Mouse (Mus musculus) kidney, embryonic 16.5 days (tissue): ENCODE results near the gene Gm5485. TPM values are rescaled to one million over a fixed set of nuclear protein-coding genes. Genes with fewer than 3 reads are reported as not detected.

Experiments used
- ATAC-seq: fragments of 200-750 bp; cut with Nextera tagmentation; 2 replicates; pipeline ENCODE4 v1.8.0; 2017; ENCODE audit warnings: moderate TSS enrichment; ENCODE audit not compliant: low FRiP score, low TSS enrichment
- H3K27ac ChIP-seq: fragments of 300-500 bp; sonication (generic); 2 replicates; pipeline ENCODE4 v1.5.1; 2014; ENCODE audit warnings: low read length
- H3K27me3 ChIP-seq: fragments of 300-500 bp; sonication (generic); 2 replicates; pipeline ENCODE4 v1.6.1; 2014; ENCODE audit warnings: low read length, control low read depth, mixed read lengths; ENCODE audit not compliant: insufficient read depth
- H3K36me3 ChIP-seq: fragments of 300-500 bp; sonication (generic); 2 replicates; pipeline ENCODE4 v1.6.1; 2014; ENCODE audit warnings: low read length, control low read depth, mixed read lengths; ENCODE audit not compliant: insufficient read depth
- H3K4me1 ChIP-seq: fragments of 300-500 bp; sonication (generic); 2 replicates; pipeline ENCODE4 v1.6.1; 2014; ENCODE audit warnings: low read length, control low read depth, mixed read lengths; ENCODE audit not compliant: insufficient read depth
- H3K4me2 ChIP-seq: fragments of 300-500 bp; sonication (generic); replicated peaks from 2 replicates; pipeline ENCODE4 v1.6.1; 2014; ENCODE audit warnings: low read depth, low read length
- H3K4me3 ChIP-seq: fragments of 300-500 bp; sonication (generic); 2 replicates; pipeline ENCODE4 v1.5.1; 2014; ENCODE audit warnings: mild to moderate bottlenecking, low read length
- H3K9ac ChIP-seq: fragments of 300-500 bp; sonication (generic); replicated peaks from 2 replicates; pipeline ENCODE4 v1.6.1; 2014; ENCODE audit warnings: low read length
- H3K9me3 ChIP-seq: fragments of 300-500 bp; sonication (generic); 2 replicates; pipeline ENCODE4 v1.6.1; 2016; ENCODE audit warnings: low read length, control low read depth
- WGBS: fragments of 180-500 bp; shearing (Covaris S2); extraction: QIAGEN DNeasy Blood & Tissue Kit; methylation state at CpG from one replicate; pipeline ENCODE4 v1.1.7; 2014; 5-methylcytosine and 5-hydroxymethylcytosine counted together
- polyA plus RNA-seq: library from polyadenylated mRNA; unstranded; fragments of >200 nt; fragmentation: Nextera tagmentation; extraction: Ambion mirVana; gene quantifications from 2 replicates; pipeline ENCODE4 v1.2.1, GENCODE M21; 2015

Gene Gm5485
- polyA plus RNA-seq: not detected in 2 replicates

GRCm38 (mm10) chr16:48412246-48412645 is at the start of gene Gm5485:
Gene Gm5485, minus strand, starts transcription at chr16:48412416.
- Histone ChIP-seq H3K36me3 (no peaks in the 10 kb centered on the region), H3K9ac (no peak within 1 kb of the TSS), H3K4me2 (no peak within 1 kb of the TSS), H3K4me3 (no peak within 1 kb of the TSS), H3K27me3 (no peaks in the 10 kb centered on the region), H3K9me3 (no peaks in the 10 kb centered on the region), H3K4me1 (peaks cover 6% of the 10 kb centered on the region; the same call in 1 of the 2 replicates), H3K27ac (no peak within 1 kb of the TSS)
- WGBS: 77% methylated on average over 1 of the region's 1 CpGs
- no peak for ATAC-seq

- Histone ChIP-seq H3K27me3 (no peaks in the 10 kb centered on the region), H3K4me3 (no peak overlapping the region), H3K9me3 (no peaks in the 10 kb centered on the region), H3K9ac (no peak overlapping the region), H3K4me1 (no peaks in the 10 kb centered on the region), H3K4me2 (no peak overlapping the region), H3K27ac (no peak overlapping the region), H3K36me3 (no peaks in the 10 kb centered on the region)
- ATAC-seq: no peak
- WGBS: 46% methylated on average over 3 of the region's 3 CpGs
These were observed 41.0 kb upstream of the Gm5485 start for GRCm38 (mm10) chr16:48453264-48453663.

GRCm38 (mm10) chr16:48446161-48446925 is 34.1 kb upstream of the Gm5485 start:
- Histone ChIP-seq H3K4me1 (no peaks in the 10 kb centered on the region), H3K4me2 (no peak overlapping the region), H3K27me3 (no peaks in the 10 kb centered on the region), H3K9me3 (no peaks in the 10 kb centered on the region), H3K27ac (no peak overlapping the region), H3K9ac (no peak overlapping the region), H3K36me3 (no peaks in the 10 kb centered on the region), H3K4me3 (no peak overlapping the region)
- WGBS: 76% methylated on average over 8 of the region's 8 CpGs
- no peak for ATAC-seq

- 93% methylated on average over 5 of the region's 5 CpGs for WGBS
- no peak for ATAC-seq
- Histone ChIP-seq H3K27me3 (no peaks in the 10 kb centered on the region), H3K4me2 (no peak overlapping the region), H3K36me3 (no peaks in the 10 kb centered on the region), H3K27ac (no peak overlapping the region), H3K4me1 (no peaks in the 10 kb centered on the region), H3K4me3 (no peak overlapping the region), H3K9me3 (no peaks in the 10 kb centered on the region), H3K9ac (no peak overlapping the region)
These were observed 32.4 kb upstream of the Gm5485 start for GRCm38 (mm10) chr16:48444589-48444988.

GRCm38 (mm10) chr16:48437476-48437875 is 25.3 kb upstream of the Gm5485 start:
- H3K4me1 ChIP-seq: no peaks in the 10 kb centered on the region
- no peak overlapping the region for H3K9ac ChIP-seq
- no peaks in the 10 kb centered on the region for H3K27me3 ChIP-seq
- no peaks in the 10 kb centered on the region for H3K36me3 ChIP-seq
- no peak for ATAC-seq
- no peaks in the 10 kb centered on the region for H3K9me3 ChIP-seq
- H3K4me2 ChIP-seq: no peak overlapping the region
- no peak overlapping the region for H3K4me3 ChIP-seq
- H3K27ac ChIP-seq: no peak overlapping the region

- 17% methylated on average over 1 of the region's 1 CpGs for WGBS
- Histone ChIP-seq H3K27ac (no peak overlapping the region), H3K4me3 (no peak overlapping the region), H3K9me3 (no peaks in the 10 kb centered on the region), H3K9ac (no peak overlapping the region), H3K36me3 (no peaks in the 10 kb centered on the region), H3K27me3 (no peaks in the 10 kb centered on the region), H3K4me1 (no peaks in the 10 kb centered on the region), H3K4me2 (no peak overlapping the region)
- no peak for ATAC-seq
These were observed 23.2 kb upstream of the Gm5485 start for GRCm38 (mm10) chr16:48435454-48435853.

GRCm38 (mm10) chr16:48431027-48431426 is 18.8 kb upstream of the Gm5485 start, which contains the start of gene Morc1:
Gene Morc1, plus strand, starts transcription at chr16:48431237.
- no peaks in the 10 kb centered on the region for H3K27me3 ChIP-seq
- 93% methylated on average over 15 of the region's 15 CpGs for WGBS
- no peaks in the 10 kb centered on the region for H3K9me3 ChIP-seq
- H3K27ac ChIP-seq: no peak within 1 kb of the TSS
- H3K4me3 ChIP-seq: no peak within 1 kb of the TSS
- H3K4me1 ChIP-seq: no peaks in the 10 kb centered on the region
- no peak for ATAC-seq
- no peak within 1 kb of the TSS for H3K4me2 ChIP-seq
- H3K36me3 ChIP-seq: no peaks in the 10 kb centered on the region
- H3K9ac ChIP-seq: no peak within 1 kb of the TSS

GRCm38 (mm10) chr16:48429427-48429826 is 17.2 kb upstream of the Gm5485 start:
- H3K9ac ChIP-seq: no peak overlapping the region
- H3K4me1 ChIP-seq: no peaks in the 10 kb centered on the region
- no peaks in the 10 kb centered on the region for H3K36me3 ChIP-seq
- no peaks in the 10 kb centered on the region for H3K9me3 ChIP-seq
- H3K27ac ChIP-seq: no peak overlapping the region
- 71% methylated on average over 1 of the region's 1 CpGs for WGBS
- no peak overlapping the region for H3K4me2 ChIP-seq
- no peak for ATAC-seq
- no peaks in the 10 kb centered on the region for H3K27me3 ChIP-seq
- no peak overlapping the region for H3K4me3 ChIP-seq

GRCm38 (mm10) chr16:48424069-48424468 is 11.9 kb upstream of the Gm5485 start:
- Histone ChIP-seq H3K27ac (no peak overlapping the region), H3K4me3 (no peak overlapping the region), H3K4me2 (no peak overlapping the region), H3K4me1 (no peaks in the 10 kb centered on the region), H3K9me3 (no peaks in the 10 kb centered on the region), H3K36me3 (no peaks in the 10 kb centered on the region), H3K27me3 (no peaks in the 10 kb centered on the region), H3K9ac (no peak overlapping the region)
- WGBS: 83% methylated on average over 4 of the region's 4 CpGs
- ATAC-seq: no peak

GRCm38 (mm10) chr16:48422501-48422900 is 10.3 kb upstream of the Gm5485 start:
- Histone ChIP-seq H3K36me3 (no peaks in the 10 kb centered on the region), H3K27me3 (no peaks in the 10 kb centered on the region), H3K9me3 (no peaks in the 10 kb centered on the region), H3K9ac (no peak overlapping the region), H3K4me1 (no peaks in the 10 kb centered on the region), H3K4me2 (no peak overlapping the region), H3K4me3 (no peak overlapping the region), H3K27ac (no peak overlapping the region)
- WGBS: 29% methylated on average over 2 of the region's 2 CpGs
- peak; percentile 57; the same call in 1 of the 2 replicates for ATAC-seq
